Mouse (Mus musculus) embryonic facial prominence, embryonic 15.5 days (tissue): ENCODE measurements around the gene Ick. TPM values are rescaled to one million over a fixed set of nuclear protein-coding genes. Genes with fewer than 3 reads are reported as not detected.

Experiments
- ATAC-seq: fragments of 200-750 bp; cut with Nextera tagmentation; 2 replicates; pipeline ENCODE4 v1.8.0; 2017; ENCODE audit warnings: low read depth, moderate TSS enrichment; ENCODE audit not compliant: insufficient number of reproducible peaks, low FRiP score, low TSS enrichment
- H3K27ac ChIP-seq: fragments of 300-500 bp; sonication (generic); replicated peaks from 2 replicates; pipeline ENCODE4 v1.5.1; 2015; ENCODE audit warnings: mild to moderate bottlenecking, inconsistent platforms
- H3K27me3 ChIP-seq: fragments of 300-500 bp; sonication (generic); 2 replicates; pipeline ENCODE4 v1.6.1; 2015; ENCODE audit warnings: inconsistent platforms
- H3K36me3 ChIP-seq: fragments of 300-500 bp; sonication (generic); 2 replicates; pipeline ENCODE4 v1.6.1; 2015; ENCODE audit warnings: mild to moderate bottlenecking, inconsistent platforms
- H3K4me1 ChIP-seq: fragments of 300-500 bp; sonication (generic); 2 replicates; pipeline ENCODE4 v1.6.1; 2015; ENCODE audit warnings: inconsistent platforms
- H3K4me2 ChIP-seq: fragments of 300-500 bp; sonication (generic); replicated peaks from 2 replicates; pipeline ENCODE4 v1.6.1; 2015; ENCODE audit warnings: mild to moderate bottlenecking, inconsistent platforms
- H3K4me3 ChIP-seq: fragments of 300-500 bp; sonication (generic); replicated peaks from 2 replicates; pipeline ENCODE4 v1.5.1; 2015; ENCODE audit warnings: mild to moderate bottlenecking, inconsistent platforms
- H3K9ac ChIP-seq: fragments of 300-500 bp; sonication (generic); 2 replicates; pipeline ENCODE4 v1.6.1; 2015; ENCODE audit warnings: inconsistent platforms
- H3K9me3 ChIP-seq: fragments of 300-500 bp; sonication (generic); replicated peaks from 2 replicates; pipeline ENCODE4 v1.6.1; 2016; ENCODE audit warnings: inconsistent platforms
- WGBS: fragments of 180-500 bp; shearing (Covaris S2); methylation state at CpG from one replicate; pipeline ENCODE4 v1.1.7; 2015; 5-methylcytosine and 5-hydroxymethylcytosine counted together
- polyA plus RNA-seq: library from polyadenylated mRNA; unstranded; fragments of >200 nt; fragmentation: Nextera tagmentation; extraction: Ambion mirVana; gene quantifications from 2 replicates; pipeline ENCODE4 v1.2.1, GENCODE M21; 2015

The Ick gene
- polyA plus RNA-seq, 1 experiment from 2014 or later, result 26.3 TPM

- ATAC-seq, result no peak
- no peak overlapping the region for H3K9ac ChIP-seq
- no peaks in the 10 kb centered on the region for H3K27me3 ChIP-seq
- H3K4me1 ChIP-seq, result no peaks in the 10 kb centered on the region
- no peak overlapping the region for H3K27ac ChIP-seq
- no peak overlapping the region for H3K4me3 ChIP-seq
- H3K9me3 ChIP-seq, result no peaks in the 10 kb centered on the region
- H3K4me2 ChIP-seq, result no peak overlapping the region
- peaks cover 13% of the 10 kb centered on the region; the same call in 1 of the 2 replicates for H3K36me3 ChIP-seq
- 94% methylated on average over 6 of the region's 6 CpGs for WGBS
These were observed 13.0 kb downstream of the Ick start for GRCm38 (mm10) chr9:78121985-78122384.

GRCm38 (mm10) chr9:78122939-78123712 is 14.1 kb downstream of the Ick start:
- ATAC-seq, result no peak
- no peak overlapping the region for H3K27ac ChIP-seq
- H3K4me1 ChIP-seq, result no peaks in the 10 kb centered on the region
- H3K9ac ChIP-seq, result no peak overlapping the region
- 91% methylated on average over 7 of the region's 7 CpGs for WGBS
- no peaks in the 10 kb centered on the region for H3K27me3 ChIP-seq
- H3K36me3 ChIP-seq, result peaks cover 14% of the 10 kb centered on the region; the same call in 1 of the 2 replicates
- no peak overlapping the region for H3K4me3 ChIP-seq
- no peak overlapping the region for H3K4me2 ChIP-seq
- no peaks in the 10 kb centered on the region for H3K9me3 ChIP-seq

- no peak overlapping the region for H3K4me3 ChIP-seq
- no peak overlapping the region for H3K9ac ChIP-seq
- H3K9me3 ChIP-seq, result no peaks in the 10 kb centered on the region
- ATAC-seq, result no peak
- H3K27ac ChIP-seq, result no peak overlapping the region
- no peak overlapping the region for H3K4me2 ChIP-seq
- WGBS, result 81% methylated on average over 6 of the region's 6 CpGs
- H3K27me3 ChIP-seq, result no peaks in the 10 kb centered on the region
- no peaks in the 10 kb centered on the region for H3K4me1 ChIP-seq
- 0 out of 2 replicates have a peak, but pooled peaks cover 8% of the 10 kb centered on the region for H3K36me3 ChIP-seq
These were observed 15.3 kb downstream of the Ick start for GRCm38 (mm10) chr9:78124297-78124696.

- H3K4me2 ChIP-seq, result no peak overlapping the region
- H3K4me1 ChIP-seq, result no peaks in the 10 kb centered on the region
- no peaks in the 10 kb centered on the region for H3K9me3 ChIP-seq
- no peak overlapping the region for H3K27ac ChIP-seq
- no peak overlapping the region for H3K4me3 ChIP-seq
- H3K36me3 ChIP-seq, result 0 out of 2 replicates have a peak, but pooled peaks cover 7% of the 10 kb centered on the region
- WGBS, result 62% methylated on average over 6 of the region's 6 CpGs
- no peak overlapping the region for H3K9ac ChIP-seq
- no peaks in the 10 kb centered on the region for H3K27me3 ChIP-seq
- no peak for ATAC-seq
These were observed 17.0 kb downstream of the Ick start for GRCm38 (mm10) chr9:78126007-78126406.

GRCm38 (mm10) chr9:78126643-78127042 is 17.7 kb downstream of the Ick start:
- no peak for ATAC-seq
- Histone ChIP-seq H3K9ac (no peak overlapping the region), H3K4me3 (no peak overlapping the region), H3K9me3 (no peaks in the 10 kb centered on the region), H3K4me1 (no peaks in the 10 kb centered on the region), H3K4me2 (no peak overlapping the region), H3K27me3 (no peaks in the 10 kb centered on the region), H3K27ac (no peak overlapping the region), H3K36me3 (peaks cover 7% of the 10 kb centered on the region; the same call in 1 of the 2 replicates)
- WGBS, result 67% methylated on average over 10 of the region's 10 CpGs

- ATAC-seq, result no peak
- Histone ChIP-seq H3K4me1 (no peaks in the 10 kb centered on the region), H3K4me2 (no peak overlapping the region), H3K9ac (no peak overlapping the region), H3K27ac (no peak overlapping the region), H3K36me3 (peaks cover 43% of the 10 kb centered on the region), H3K4me3 (no peak overlapping the region), H3K27me3 (no peaks in the 10 kb centered on the region), H3K9me3 (no peaks in the 10 kb centered on the region)
- WGBS, result 85% methylated on average over 7 of the region's 7 CpGs
These were observed 26.7 kb downstream of the Ick start for GRCm38 (mm10) chr9:78135658-78136057.

GRCm38 (mm10) chr9:78138044-78138676 is 29.2 kb downstream of the Ick start:
- 77% methylated on average over 9 of the region's 9 CpGs for WGBS
- no peak overlapping the region for H3K9ac ChIP-seq
- H3K9me3 ChIP-seq, result 0 out of 2 replicates have a peak, but pooled peaks cover 4% of the 10 kb centered on the region
- no peak overlapping the region for H3K27ac ChIP-seq
- H3K4me3 ChIP-seq, result no peak overlapping the region
- H3K27me3 ChIP-seq, result no peaks in the 10 kb centered on the region
- H3K4me2 ChIP-seq, result no peak overlapping the region
- ATAC-seq, result no peak
- peaks cover 46% of the 10 kb centered on the region for H3K36me3 ChIP-seq
- H3K4me1 ChIP-seq, result no peaks in the 10 kb centered on the region

- no peak overlapping the region for H3K9ac ChIP-seq
- ATAC-seq, result no peak
- H3K4me3 ChIP-seq, result no peak overlapping the region
- no peaks in the 10 kb centered on the region for H3K27me3 ChIP-seq
- no peak overlapping the region for H3K4me2 ChIP-seq
- H3K27ac ChIP-seq, result no peak overlapping the region
- H3K4me1 ChIP-seq, result no peaks in the 10 kb centered on the region
- WGBS, result 87% methylated on average over 4 of the region's 4 CpGs
- peaks cover 44% of the 10 kb centered on the region for H3K36me3 ChIP-seq
- H3K9me3 ChIP-seq, result 0 out of 2 replicates have a peak, but pooled peaks cover 4% of the 10 kb centered on the region
These were observed 30.5 kb downstream of the Ick start for GRCm38 (mm10) chr9:78139463-78139862.

- WGBS, result 65% methylated on average over 4 of the region's 4 CpGs
These were observed 37.1 kb downstream of the Ick start for GRCm38 (mm10) chr9:78146099-78146498.

GRCm38 (mm10) chr9:78146627-78147026 is 37.6 kb downstream of the Ick start:
- no peak overlapping the region for H3K4me2 ChIP-seq
- no peak overlapping the region for H3K9ac ChIP-seq
- no peak for ATAC-seq
- H3K4me1 ChIP-seq, result no peaks in the 10 kb centered on the region
- H3K36me3 ChIP-seq, result peaks cover 52% of the 10 kb centered on the region
- WGBS, result 76% methylated on average over 6 of the region's 6 CpGs
- H3K9me3 ChIP-seq, result 0 out of 2 replicates have a peak, but pooled peaks cover 4% of the 10 kb centered on the region
- H3K4me3 ChIP-seq, result no peak overlapping the region
- no peak overlapping the region for H3K27ac ChIP-seq
- no peaks in the 10 kb centered on the region for H3K27me3 ChIP-seq

More at GRCm38 (mm10) chr9:78146099-78146498, 37.1 kb downstream of the Ick start:
- H3K9me3 ChIP-seq, result 0 out of 2 replicates have a peak, but pooled peaks cover 4% of the 10 kb centered on the region
- no peak overlapping the region for H3K4me3 ChIP-seq
- no peaks in the 10 kb centered on the region for H3K4me1 ChIP-seq
- ATAC-seq, result no peak
- no peaks in the 10 kb centered on the region for H3K27me3 ChIP-seq
- H3K27ac ChIP-seq, result no peak overlapping the region
- no peak overlapping the region for H3K9ac ChIP-seq
- peaks cover 52% of the 10 kb centered on the region for H3K36me3 ChIP-seq
- H3K4me2 ChIP-seq, result no peak overlapping the region

- no peaks in the 10 kb centered on the region for H3K4me1 ChIP-seq
- no peak overlapping the region for H3K4me3 ChIP-seq
- WGBS, result 78% methylated on average over 6 of the region's 6 CpGs
- H3K27ac ChIP-seq, result no peak overlapping the region
- no peak overlapping the region for H3K4me2 ChIP-seq
- peaks cover 37% of the 10 kb centered on the region for H3K36me3 ChIP-seq
- H3K9me3 ChIP-seq, result no peaks in the 10 kb centered on the region
- no peak overlapping the region for H3K9ac ChIP-seq
- no peak for ATAC-seq
- no peaks in the 10 kb centered on the region for H3K27me3 ChIP-seq
These were observed 39.2 kb downstream of the Ick start for GRCm38 (mm10) chr9:78148149-78148548.
